12 mouse cellular contexts compared by ENCODE assay signal in the genomic region with DNA sequence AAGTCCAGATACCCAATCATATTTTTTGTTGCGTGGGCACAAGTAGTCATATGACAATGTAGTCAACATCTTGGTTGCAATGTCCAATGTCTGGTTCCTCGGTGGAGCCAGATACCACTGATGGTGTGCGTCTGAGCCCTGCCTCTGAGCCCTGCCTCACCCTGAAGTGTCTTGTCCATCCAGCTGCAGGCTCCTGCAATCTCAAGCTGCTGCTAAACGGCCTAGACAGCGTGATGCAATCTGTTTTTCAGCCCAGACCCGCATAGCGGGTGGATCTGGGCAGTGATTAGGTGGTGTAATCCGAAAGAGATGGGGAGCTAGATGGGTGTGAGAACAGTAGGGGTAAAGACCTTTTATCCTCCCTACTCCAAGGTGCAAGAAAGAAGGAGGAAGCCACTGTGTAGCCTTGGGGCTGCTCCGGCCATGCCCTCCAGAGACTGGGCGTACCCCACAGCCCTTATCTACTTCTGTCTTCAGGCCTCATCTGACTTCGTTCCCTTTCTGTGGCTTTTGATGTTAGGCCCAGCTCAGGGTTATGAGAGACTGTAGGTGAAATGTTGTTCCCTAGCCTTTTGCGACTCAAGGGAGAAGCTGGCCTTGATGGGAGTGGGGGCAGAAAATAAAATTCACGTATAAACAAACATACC.
DNase-seq lines count a peak whose midpoint lies in the region; ATAC-seq lines count a peak whose summit lies in the region.
"Had no signal": no experiment of that assay in that cellular context is flagged by ENCODE, and none has a peak within 500 bp of the region (broad histone marks: within the 10 kb centered on the region; RNA-seq: fewer than 3 reads in every experiment).

No protein-coding gene starts in this region.

- H3K4me2 ChIP-seq in stomach, embryonic 16.5 days (ENCODE audit: low read depth, low read length): no peak overlapping the region

- H3K27ac ChIP-seq in limb, embryonic 10.5 days: peak overlapping the region; percentile 54; the same call in 1 of the 2 replicates
- H3K27ac ChIP-seq in stomach, embryonic 16.5 days (ENCODE audit: low read length): no peak overlapping the region

- H3K4me1 ChIP-seq in limb, embryonic 10.5 days: peaks cover 91% of the 10 kb centered on the region
- H3K4me1 ChIP-seq in stomach, embryonic 16.5 days (ENCODE audit: control insufficient read depth, insufficient read depth, low read length): peaks cover 16% of the 10 kb centered on the region

- no peaks in the 10 kb centered on the region for H3K9me3 ChIP-seq in limb, embryonic 10.5 days (replicated peaks)
- H3K9me3 ChIP-seq in stomach, embryonic 16.5 days (replicated peaks; ENCODE audit: control insufficient read depth, low read length): no peaks in the 10 kb centered on the region

- peak; percentile 16; the same call in 1 of the 2 replicates for ATAC-seq in stomach, embryonic 16.5 days (ENCODE audit: insufficient read depth, low FRiP score)
- ATAC-seq: midbrain, embryonic 16.5 days; Patski had no signal

- 80% methylated on average over 13 of the region's 13 CpGs for WGBS in limb, embryonic 10.5 days
- 67% methylated on average over 13 of the region's 13 CpGs for WGBS in stomach, embryonic 16.5 days

- DNase-seq in adrenal gland, adult 2 months: peak; percentile 25
- DNase-seq in adrenal gland, postnatal 36 days: no peak
- DNase-seq in retina, postnatal 1 day: peak; percentile 18
- no peak for DNase-seq in retina, embryonic 14.5 days (ENCODE audit: low spot score)
- no peak for DNase-seq in limb, embryonic 10.5 days (ENCODE audit: low spot score)
- DNase-seq in right cerebral cortex, postnatal 36 days (ENCODE audit: low spot score in 2 of 2): no peak
- DNase-seq in urinary bladder, adult 2 months (ENCODE audit: low spot score): no peak
- DNase-seq: kidney, adult 11 months; thymus, postnatal 36 days had no signal

- H3K9ac ChIP-seq in stomach, embryonic 16.5 days (ENCODE audit: low read length): no peak overlapping the region

- peaks cover 31% of the 10 kb centered on the region for H3K36me3 ChIP-seq in limb, embryonic 10.5 days
- no peaks in the 10 kb centered on the region for H3K36me3 ChIP-seq in stomach, embryonic 16.5 days (ENCODE audit: control insufficient read depth, insufficient read depth, low read length)

- H3K4me3 ChIP-seq in limb, embryonic 10.5 days: no peak overlapping the region
- no peak overlapping the region for H3K4me3 ChIP-seq in stomach, embryonic 16.5 days (replicated peaks; ENCODE audit: low read length)

- no peaks in the 10 kb centered on the region for H3K27me3 ChIP-seq in limb, embryonic 10.5 days (ENCODE audit: low read depth, poor library complexity, severe bottlenecking)
- no peaks in the 10 kb centered on the region for H3K27me3 ChIP-seq in stomach, embryonic 16.5 days (ENCODE audit: control insufficient read depth, insufficient read depth, low read length)
- H3K27me3 ChIP-seq: Patski had no signal

Comparison
In these comparisons a context has a peak if more than half of its experiments do, and no peak if none do; other contexts are left out.
1. DNase-seq: peak in adrenal gland, adult 2 months (single experiment) and retina, postnatal 1 day (single experiment); none in adrenal gland, postnatal 36 days (0 of 2), retina, embryonic 14.5 days (single experiment), limb, embryonic 10.5 days (single experiment), right cerebral cortex, postnatal 36 days (0 of 2) and urinary bladder, adult 2 months (single experiment).